Mouse (Mus musculus) fibroblast of lung, adult 2 months (primary cell): Measurements from ENCODE around the gene D630045J12Rik.
A peak's percentile ranks its signal among the peaks of the same experiment; 100 is the strongest.

Source experiments
- DNase-seq: peaks from one replicate; pipeline ENCODE4 v3.0.0-alpha.2; 2011; ENCODE audit warnings: low read depth

The D630045J12Rik gene

DNA sequence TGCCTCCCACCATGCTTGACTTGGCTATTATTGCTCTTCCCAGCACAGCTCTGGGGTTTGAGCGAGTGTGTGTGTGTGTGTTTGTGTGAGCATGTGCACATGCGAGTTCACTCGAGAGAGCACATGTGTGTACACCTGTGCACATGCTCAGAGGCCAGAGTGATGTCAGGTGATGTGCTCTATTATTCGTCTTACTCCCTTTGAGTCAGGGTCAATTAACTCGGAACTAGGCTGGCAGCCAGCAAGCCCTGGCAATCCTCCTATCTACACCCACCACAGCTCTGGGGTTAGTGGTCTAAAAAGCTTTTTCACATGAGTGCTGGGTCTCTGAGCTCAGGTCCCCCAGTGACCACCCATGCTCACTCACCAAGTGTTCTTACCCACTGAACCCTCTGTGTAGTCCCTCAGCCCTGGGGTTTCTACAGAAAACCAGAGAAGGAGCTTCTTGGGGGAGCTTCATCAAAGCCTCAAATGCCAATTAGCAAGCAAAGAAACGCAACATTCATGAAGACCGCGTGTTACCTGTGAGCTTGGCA is 11.4 kb downstream of the D630045J12Rik start:
- DNase-seq = no peak

DNA sequence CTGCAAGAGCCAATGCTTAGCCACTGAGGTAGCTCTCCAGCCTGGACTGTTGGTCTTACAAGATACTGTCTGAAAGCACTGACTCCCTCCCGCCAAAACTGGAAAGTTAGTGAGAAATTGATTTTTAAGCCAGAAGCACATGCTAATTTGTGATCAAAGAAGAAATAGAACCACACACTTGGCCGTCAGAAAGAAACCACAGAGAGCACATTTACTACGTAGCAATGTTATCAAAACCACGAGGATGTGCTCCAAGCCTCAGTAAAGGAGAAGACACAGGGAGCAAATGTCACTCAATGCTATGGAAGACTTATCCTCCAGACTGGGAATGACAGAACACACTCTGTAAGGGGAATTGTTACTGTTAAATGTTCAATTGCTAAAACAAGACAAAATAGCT is 12.3 kb downstream of the D630045J12Rik start:
- DNase-seq = no peak

DNA sequence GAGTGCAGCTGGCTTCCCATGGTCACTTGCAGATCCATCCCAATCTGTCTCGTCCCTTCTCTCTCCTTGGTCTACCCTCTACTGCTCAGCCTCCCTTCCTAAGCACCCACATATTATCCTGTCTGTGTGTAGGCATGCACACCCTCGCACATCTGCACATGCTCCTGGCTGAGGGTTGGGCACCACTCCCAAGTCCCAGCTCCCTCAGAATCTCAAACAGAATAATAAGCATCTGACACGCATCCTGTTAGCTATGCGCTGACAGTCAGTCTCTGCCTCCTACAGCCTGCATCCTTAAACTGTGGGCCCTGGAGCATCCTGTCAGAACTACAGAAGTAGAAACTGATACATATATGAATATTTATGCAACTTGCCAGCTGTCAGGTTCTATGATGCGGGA is 13.2 kb downstream of the D630045J12Rik start:
- DNase-seq = no peak

DNA sequence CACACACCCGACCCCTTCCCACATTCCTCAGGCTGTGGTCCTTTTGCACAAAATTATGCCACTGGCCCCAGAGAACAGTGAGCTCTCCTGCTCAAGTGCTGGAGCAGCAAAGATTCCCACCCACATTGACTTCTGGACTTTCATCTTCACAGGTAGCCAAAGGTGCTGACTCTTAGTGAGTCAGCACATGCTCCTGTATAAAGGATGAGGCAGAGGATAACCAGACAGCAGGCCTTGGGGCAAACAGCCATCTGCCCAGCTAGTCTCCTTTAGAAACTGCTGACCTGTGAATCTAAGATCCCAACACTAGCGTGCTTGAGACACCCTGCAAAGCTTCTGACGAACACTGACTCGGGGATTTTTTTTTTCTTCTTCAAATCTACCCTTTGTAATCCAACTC is 15.4 kb downstream of the D630045J12Rik start:
- no peak for DNase-seq

DNA sequence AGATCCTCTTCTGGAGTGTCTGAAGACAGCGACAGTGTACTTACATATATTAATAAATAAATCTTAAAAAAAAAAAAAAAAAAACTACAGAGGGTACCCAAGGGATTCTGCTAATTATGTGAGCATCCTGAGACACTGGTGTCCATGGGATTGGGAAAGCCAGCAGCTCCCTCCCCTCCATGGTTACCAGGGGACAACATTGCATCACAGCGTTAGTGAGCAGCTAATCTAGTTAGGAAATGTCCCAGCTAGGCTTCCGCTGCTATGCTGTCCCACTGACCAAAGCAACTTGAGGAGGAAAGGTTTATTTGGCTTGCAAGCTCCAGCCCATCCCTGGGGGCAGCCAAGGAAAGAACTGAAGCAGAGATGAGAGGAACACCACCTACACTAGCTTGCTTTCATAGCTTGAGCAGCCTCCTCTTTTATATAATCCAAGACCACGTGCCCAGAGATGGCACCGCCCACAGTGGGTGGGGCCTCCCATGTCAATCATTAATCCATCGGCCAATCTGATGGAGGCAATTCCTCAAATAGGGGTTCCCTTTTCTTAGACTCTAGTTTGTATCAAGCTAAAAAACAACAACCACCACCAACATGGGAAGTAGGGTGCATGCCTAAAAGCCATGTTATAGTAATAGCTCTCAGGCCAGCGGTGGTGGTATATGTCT is 17.7 kb downstream of the D630045J12Rik start:
- DNase-seq = no peak

DNA sequence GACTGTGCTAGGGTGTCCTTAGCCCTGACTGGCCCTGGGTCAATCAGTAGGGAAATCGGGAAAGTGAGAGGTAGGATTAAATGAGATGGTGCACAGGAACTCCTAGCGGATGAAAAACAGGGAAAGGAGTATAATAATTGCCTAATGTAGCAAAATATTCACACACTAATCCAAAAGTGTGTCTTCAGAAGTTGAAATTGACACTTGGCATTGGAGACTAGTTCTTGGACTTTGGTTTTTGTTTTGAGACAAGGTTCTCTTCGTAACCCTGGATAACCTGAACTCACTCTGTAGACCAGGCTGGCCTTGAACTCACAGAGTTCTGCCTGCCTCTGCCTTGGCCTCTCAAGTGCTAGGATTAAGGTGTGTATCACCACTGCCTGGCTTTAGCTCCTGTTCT is 20.0 kb downstream of the D630045J12Rik start:
- DNase-seq = no peak

DNA sequence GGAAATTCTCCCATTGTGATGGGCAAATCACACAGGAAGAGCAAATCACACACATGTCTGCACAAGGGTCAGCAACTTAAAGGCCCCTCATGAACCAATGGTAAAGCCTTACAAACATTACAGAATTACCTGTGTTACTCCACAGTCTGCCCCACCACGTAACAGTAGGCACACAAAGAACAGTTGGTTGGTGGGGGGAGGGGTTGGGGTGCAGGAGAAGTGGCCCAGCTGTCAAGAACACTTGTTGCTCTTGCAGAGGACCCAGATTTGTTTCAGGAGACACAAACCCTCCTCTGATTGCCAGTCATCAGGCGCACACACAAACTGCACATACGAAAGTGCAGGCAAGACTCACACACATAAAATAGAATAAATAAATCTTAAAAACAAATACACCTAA is 20.9 kb downstream of the D630045J12Rik start:
- DNase-seq = no peak

DNA sequence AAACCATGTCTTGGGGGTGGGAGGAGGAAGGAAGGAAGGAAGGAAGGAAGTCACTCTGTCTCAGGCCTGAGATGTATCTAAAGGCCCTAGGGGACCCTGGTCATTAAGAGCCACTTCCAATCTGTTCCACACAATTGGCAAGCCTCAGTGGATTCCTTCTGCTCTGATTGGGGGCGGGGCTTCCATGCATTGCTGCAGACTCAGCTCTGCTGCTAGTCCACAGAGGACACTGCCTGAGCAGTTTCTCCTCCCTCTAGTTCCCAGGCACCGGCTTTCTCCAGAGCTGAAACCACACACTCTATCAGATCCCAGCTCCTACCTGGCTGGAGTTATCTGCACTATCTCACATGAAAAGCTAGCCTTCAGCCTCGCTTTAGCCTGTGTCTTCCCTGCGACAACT is 21.8 kb downstream of the D630045J12Rik start:
- no peak for DNase-seq

DNA sequence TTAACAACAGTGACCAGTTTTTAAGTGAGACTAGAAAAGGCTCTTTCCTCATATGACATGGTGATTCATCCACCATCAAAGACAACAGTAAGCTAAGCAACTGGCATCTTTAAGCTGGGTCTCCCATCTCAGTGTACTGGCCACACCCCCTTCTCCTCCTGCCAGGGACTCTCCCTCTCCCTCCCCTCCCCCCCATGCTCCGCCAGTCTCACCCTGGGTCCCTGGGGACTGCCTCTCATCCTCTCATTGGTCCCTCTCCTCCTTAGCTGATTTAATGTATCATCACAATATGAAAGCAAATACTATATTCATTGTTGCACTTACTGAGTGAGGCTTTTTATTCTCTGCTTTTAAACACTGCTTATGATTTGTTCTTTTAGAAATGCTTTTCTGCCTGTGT is 29.7 kb downstream of the D630045J12Rik start:
- peak; percentile 25 for DNase-seq

DNA sequence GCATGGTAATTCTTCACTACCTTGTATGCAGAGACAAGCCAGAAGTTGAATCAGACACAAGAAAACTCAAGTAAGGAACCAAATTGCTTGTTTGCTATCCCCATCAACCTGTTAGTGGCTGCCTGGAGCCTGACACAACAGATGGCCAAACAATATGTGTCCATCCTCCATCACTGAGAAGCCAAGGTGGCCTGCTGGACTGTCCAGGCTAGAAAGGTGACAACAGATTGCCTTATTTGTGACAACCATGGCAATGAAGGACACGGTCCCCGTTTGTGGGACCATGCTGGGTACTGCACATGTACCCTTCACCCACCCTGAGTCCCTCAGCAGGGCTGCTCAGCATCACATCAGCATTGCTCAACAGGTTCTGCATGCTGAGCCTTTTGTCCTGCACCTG is 34.5 kb downstream of the D630045J12Rik start:
- no peak for DNase-seq

DNA sequence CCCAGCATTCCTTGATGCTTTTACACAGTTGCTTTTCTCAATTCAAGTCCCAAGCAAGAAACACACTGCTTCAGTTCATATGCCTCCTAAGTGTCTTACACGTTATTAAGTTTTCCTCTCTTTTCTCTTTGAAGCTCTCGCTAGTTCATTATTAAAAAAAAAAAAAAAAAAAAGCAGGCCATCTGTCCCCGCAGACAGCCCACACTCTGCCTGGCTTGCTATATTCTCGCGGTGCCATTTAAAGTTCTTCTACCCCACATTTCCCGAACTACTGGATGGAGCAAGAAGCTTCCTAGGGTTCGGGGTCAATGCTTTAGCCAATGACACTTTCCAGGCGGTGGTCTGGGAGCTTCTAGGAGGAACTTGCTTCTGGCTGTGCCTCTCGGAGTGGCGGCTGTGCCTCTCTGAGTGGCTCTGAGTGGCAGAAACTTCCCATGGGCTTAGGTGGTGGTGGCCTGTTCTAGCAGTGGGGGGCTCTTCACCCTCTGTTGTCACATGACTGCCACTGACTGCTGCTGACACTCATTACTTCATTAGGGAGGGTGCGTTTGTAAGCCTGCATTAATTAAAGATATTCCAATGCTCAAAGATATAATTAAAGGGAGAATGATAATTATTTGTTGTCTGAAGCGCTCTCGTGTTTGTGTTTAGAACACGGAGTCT is 38.2 kb downstream of the D630045J12Rik start:
- no peak for DNase-seq

DNA sequence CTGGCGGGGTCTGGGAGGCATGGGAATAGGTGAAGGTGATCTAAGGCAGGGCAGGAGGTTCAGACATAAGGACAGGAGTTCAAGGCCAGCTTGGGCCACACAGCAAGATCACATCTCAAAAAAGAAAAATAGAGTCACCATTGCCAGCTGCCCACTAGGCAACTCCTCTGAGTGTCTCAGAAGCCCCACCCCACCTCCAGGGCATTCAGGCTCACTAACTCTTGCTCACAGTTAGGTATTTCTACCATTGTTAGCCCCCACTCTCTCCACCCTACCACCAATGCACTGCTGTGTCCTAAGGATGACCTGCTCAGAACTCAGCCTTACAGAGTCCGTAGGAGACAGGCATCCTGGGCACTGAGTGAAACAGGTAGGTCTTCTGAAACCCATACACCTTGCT is 46.2 kb downstream of the D630045J12Rik start:
- no peak for DNase-seq

DNA sequence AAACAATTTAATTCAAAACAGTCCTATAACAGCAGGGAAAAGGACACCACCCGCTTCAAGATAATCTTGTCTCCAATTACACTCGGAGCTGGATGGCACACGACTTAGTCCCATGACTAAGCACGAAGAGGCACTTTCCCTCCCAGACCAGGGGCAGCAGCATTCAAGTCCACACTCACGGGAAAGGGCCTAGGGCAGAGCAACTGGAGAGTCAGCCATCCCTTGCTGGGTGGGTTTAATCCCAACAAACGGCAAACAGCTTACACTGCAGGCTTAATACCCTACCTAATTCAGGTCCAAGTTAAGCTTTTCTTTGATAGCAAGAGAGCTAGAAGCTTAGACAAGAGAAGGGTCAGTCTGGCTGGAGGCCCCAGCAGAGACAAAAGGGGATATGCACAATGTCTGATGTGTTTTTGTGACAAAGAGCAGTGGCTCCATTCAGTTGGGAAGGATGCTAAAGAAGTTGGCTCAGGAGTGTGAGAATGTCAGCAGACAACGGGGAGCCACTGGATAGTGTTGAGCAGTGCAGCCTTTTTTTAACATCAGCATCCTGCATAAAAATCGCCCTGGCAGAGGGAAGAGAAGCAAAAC is 46.8 kb downstream of the D630045J12Rik start:
- DNase-seq = no peak

DNA sequence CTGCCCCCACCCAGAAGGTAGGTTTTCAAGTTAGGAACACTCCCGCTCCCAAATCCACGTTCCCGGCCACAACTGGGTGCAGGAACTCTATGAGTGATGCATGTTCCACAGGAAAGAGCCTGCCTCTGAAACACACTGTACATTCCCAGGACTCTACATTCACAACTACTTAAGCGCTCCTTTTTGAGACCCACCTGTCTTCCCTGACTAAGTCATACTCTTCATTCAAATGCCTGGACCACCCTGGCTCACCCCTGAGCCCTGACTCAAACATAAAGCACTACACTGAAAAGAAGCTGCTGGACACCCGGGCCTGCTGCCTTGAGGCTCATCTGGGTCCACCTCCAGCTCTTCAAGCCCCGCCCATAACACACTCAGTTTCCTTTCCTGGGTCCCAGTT is 48.4 kb downstream of the D630045J12Rik start:
- DNase-seq = no peak

DNA sequence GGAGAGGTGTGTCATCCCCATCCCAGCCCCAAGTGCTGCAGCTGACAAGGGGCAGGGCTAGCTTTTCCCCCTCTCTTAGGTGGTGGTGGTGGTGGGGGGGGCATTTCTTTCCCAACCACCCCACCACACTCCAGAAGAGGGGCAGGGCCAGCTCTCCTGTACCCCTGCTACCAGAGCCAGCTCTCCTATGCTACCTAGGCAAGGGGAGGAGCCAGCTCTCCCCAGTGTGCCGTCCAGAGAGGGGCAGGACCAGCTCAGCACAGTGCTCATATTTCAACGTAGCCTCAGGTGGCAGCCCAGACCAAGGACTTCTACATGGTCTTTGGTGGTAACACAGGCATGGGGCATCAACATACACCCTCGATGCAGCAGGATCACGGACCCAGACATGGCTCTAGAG is 50.0 kb downstream of the D630045J12Rik start:
- DNase-seq = no peak

DNA sequence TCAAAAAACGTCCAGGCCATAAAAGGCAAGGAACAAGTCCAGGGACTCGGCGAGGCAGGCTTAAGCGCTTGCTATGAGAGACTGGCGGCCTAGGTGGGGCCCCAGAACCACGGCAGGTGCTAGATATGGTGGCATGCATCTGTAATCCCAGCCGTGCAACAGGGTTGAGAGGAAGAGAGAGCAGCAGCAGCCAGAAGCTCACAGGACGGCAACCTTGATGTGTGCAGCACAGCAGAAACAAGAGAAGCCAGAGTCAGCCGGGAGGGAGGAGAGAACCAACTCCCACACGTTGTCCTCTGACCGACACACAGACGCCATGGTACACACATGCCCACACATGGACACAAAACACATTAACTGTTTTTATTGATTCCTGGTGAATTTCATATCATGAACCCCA is 51.0 kb downstream of the D630045J12Rik start:
- no peak for DNase-seq

DNA sequence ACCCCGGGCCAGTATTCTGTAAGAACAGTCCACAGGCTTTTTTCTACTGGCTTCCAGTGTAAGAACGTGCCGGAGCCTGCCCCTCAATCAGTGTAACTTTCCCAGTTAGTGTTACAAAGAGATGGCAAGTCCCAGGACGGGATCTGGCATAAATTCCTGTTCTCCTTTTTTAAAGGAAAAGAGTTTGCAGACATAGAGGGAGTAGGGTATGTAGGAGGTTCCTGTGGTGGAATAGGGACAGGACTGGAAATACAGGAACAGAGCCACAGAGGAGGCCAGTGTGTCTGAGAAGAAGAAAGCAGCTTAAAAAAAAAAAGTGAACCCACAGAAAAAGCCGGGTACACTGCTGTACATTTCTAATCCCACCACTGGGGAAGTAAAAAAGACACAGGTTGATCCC is 52.3 kb downstream of the D630045J12Rik start:
- DNase-seq = no peak

DNA sequence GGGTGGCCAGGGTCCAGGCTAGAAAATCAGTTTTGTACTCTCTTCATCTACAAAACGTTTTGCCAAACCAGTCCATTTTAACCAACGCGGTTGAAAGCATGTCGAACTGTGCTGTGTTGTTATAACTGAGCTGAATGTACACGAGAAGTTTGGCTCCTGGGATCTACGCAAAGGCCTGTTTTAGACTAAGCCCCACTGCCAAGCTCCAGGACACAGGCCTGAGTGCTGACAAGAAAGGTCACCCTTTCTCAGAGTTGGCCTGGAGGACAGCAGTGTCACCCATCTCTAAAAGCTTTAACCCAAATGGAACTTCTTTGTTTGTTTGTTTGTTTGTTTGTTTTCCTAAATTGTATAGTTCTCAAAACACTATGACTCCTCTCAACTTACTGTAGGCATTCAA is 54.2 kb downstream of the D630045J12Rik start:
- DNase-seq = no peak

DNA sequence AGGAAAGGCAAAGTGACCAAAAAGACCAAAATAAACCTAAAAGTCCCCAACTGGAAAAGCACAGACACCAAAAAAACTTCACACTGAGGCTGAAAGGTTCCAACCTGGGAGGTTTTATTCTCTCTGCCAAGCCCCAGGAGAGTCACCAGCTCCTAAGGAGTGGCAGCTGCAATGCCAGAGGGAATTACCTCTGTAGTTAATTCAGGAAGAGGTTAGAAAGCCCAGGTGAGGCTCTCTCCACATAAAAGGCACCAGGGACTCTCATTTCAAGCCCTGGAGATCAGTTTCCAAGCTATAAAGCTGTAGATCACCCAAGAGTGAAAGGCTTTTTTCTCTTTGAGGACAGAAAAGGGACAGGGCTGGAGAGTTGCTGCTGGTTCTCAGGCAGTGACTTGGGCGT is 55.1 kb downstream of the D630045J12Rik start:
- DNase-seq = no peak

DNA sequence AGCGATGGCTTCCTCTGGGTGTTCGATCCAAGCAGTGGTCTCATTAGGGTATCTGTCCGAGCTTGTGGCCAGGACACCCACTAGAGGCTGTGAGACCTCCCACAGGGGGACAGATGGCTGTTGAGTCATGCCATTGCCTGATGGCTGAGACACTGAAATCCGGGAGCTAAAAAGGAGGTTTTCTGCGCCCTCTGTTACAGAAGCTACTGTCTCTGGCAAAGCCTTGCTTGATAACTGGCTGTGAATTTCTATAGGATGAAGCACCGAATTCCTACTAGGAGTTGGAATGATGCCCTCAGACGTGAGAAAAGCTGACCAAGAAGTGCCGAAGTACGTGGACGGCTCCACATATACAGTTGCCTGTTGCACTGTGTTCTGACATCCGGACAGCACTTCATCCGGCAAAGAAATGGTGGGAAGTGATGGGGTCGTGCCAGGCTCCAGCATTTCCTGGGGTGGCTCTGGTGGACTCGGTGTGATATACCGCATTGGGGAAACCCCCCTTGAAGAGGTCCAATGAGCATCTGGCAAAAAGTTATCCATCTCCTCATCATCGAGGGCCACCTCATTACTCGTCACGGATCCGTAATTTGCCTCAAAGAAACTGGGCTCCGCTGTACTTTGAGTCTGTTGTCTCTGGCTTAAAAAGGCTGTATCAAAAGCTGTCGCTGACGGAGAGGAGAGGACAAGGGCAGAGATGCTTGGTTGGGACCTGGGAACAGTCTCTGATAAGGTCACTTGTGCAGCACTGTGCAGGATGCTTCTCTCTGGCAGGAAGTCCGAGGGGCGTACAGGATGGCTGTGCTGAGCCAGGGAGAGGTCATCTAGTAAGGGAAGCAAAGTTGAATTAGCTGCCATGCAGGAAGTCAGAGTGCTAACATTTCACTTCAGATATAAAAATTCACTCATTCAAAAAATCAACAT is 57.3 kb downstream of the D630045J12Rik start:
- DNase-seq = no peak

DNA sequence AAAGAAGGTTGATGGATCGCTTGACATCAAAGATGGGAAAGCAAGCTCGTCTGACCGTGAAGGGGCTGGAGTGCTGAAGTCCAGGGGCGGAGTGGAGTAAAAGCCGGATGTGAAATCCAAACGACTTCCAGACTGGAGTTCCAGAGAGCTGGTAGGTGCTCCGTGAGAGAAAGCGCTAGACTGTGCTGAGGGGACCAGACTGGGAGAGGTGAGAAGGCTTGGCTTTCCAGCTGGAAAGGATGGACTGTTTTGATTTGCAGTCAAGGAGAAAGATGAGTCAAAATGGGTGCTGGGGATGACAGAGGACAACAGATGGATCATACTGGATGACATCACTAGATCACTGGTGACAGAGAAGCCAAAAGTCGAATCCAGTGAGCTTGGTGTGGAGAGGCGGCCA is 58.5 kb downstream of the D630045J12Rik start:
- DNase-seq = no peak

DNA sequence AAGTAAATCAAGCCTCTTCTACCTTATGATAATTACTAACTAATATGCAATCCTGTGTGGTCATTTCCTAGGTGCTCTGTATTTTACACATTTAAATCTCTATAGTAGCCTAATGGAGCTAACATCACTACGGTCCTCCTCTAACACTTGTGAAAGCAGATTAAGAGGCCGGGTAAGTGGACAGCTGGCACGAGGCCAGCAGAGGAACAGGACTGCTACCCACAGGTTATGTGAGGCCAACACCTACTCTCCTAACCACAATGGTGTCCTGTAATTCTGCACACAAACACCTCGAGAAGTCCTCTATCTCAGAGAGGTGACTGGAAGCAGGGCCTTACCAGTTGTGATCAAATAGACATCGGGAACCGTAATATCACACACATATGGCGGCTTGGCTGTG is 59.8 kb downstream of the D630045J12Rik start:
- no peak for DNase-seq
